Mouse (Mus musculus) midbrain, embryonic 14.5 days (tissue): ENCODE results near the gene Hist1h2bc. TPM values are rescaled to one million over a fixed set of nuclear protein-coding genes. Genes with fewer than 3 reads are reported as not detected.

Experiments
- microRNA-seq: library from miRNA; unstranded; fragments of <30 nt; microRNA quantifications from one replicate; pipeline ENCODE4, GENCODE M21; 2016
- polyA plus RNA-seq: library from polyadenylated mRNA; unstranded; fragments of >200 nt; fragmentation: Nextera tagmentation; extraction: Ambion mirVana; gene quantifications from 2 replicates; pipeline ENCODE4 v1.2.1, GENCODE M21; 2014

Hist1h2bc gene
- polyA plus RNA-seq, 1 experiment from 2014 or later = 17.3 TPM

Small RNA genes within 50 kb of the gene (microRNA-seq; reads per million reads assigned to microRNA genes)
- gene Gm44350 = not detected

Other genes with a start within 250 kb of the Hist1h2bc start
- gene Btn1a1, start 218.3 kb upstream of the Hist1h2bc start, polyA plus RNA-seq = 0.09 TPM in 1 of 2 replicates, not detected in the other
- not detected in 2 replicates for gene Btn2a2, start 195.3 kb upstream of the Hist1h2bc start, polyA plus RNA-seq
- gene Hist1h4h, start 153.1 kb upstream of the Hist1h2bc start, polyA plus RNA-seq = 4.1 and 6.4 TPM in 2 replicates
- 3.4 and 4.6 TPM in 2 replicates for gene Hist1h2af, start 150.3 kb upstream of the Hist1h2bc start, polyA plus RNA-seq
- 0.77 and 1.4 TPM in 2 replicates for gene Hist1h3g, start 148.8 kb upstream of the Hist1h2bc start, polyA plus RNA-seq
- 0.13 and 0.30 TPM in 2 replicates for gene Hist1h2bh, start 140.8 kb upstream of the Hist1h2bc start, polyA plus RNA-seq
- 0.32 and 0.47 TPM in 2 replicates for gene Hist1h3f, start 140.1 kb upstream of the Hist1h2bc start, polyA plus RNA-seq
- not detected in 2 replicates for gene Hist1h4f, start 132.6 kb upstream of the Hist1h2bc start, polyA plus RNA-seq
- 0.11 and 0.18 TPM in 2 replicates for gene Hist1h1d, start 130.9 kb upstream of the Hist1h2bc start, polyA plus RNA-seq
- gene Hist1h3e, start 121.8 kb upstream of the Hist1h2bc start, polyA plus RNA-seq = 3.1 and 3.8 TPM in 2 replicates
- 30.2 and 34.0 TPM in 2 replicates for gene Hist1h2ae, start 113.0 kb upstream of the Hist1h2bc start, polyA plus RNA-seq
- gene Hist1h2bg, start 112.8 kb upstream of the Hist1h2bc start, polyA plus RNA-seq = 1.4 and 2.6 TPM in 2 replicates
- gene Hist1h2bf, start 110.0 kb upstream of the Hist1h2bc start, polyA plus RNA-seq = 1.5 and 2.7 TPM in 2 replicates
- gene Hist1h2ad, start 109.8 kb upstream of the Hist1h2bc start, polyA plus RNA-seq = 2.1 and 2.2 TPM in 2 replicates
- 1.6 and 2.0 TPM in 2 replicates for gene Hist1h3d, start 108.4 kb upstream of the Hist1h2bc start, polyA plus RNA-seq
- gene Hist1h4d, start 102.6 kb upstream of the Hist1h2bc start, polyA plus RNA-seq = 38.1 and 40.0 TPM in 2 replicates
- gene Hist1h2be, start 63.1 kb upstream of the Hist1h2bc start, polyA plus RNA-seq = 0.72 and 1.4 TPM in 2 replicates
- gene Hist1h1e, start 61.6 kb upstream of the Hist1h2bc start, polyA plus RNA-seq = 4.4 and 8.6 TPM in 2 replicates
- 0.57 and 0.67 TPM in 2 replicates for gene Hist1h2ac, start 251 bp upstream of the Hist1h2bc start, polyA plus RNA-seq
- gene Hist1h1t, start 11.6 kb downstream of the Hist1h2bc start, polyA plus RNA-seq = not detected in 2 replicates
- gene Hist1h4c, start 14.3 kb downstream of the Hist1h2bc start, polyA plus RNA-seq = 2.9 and 4.3 TPM in 2 replicates
- gene Hfe, start 26.7 kb downstream of the Hist1h2bc start, polyA plus RNA-seq = 0.77 and 3.9 TPM in 2 replicates
- gene Hist1h1c, start 54.6 kb downstream of the Hist1h2bc start, polyA plus RNA-seq = 5.7 and 9.2 TPM in 2 replicates
- 1.2 TPM in 2 replicates for gene Hist1h3c, start 61.4 kb downstream of the Hist1h2bc start, polyA plus RNA-seq
- 0.51 TPM in 1 of 2 replicates, not detected in the other for gene Hist1h2bb, start 62.5 kb downstream of the Hist1h2bc start, polyA plus RNA-seq
- 11.3 and 13.5 TPM in 2 replicates for gene Hist1h2ab, start 66.9 kb downstream of the Hist1h2bc start, polyA plus RNA-seq
- 3.5 and 4.0 TPM in 2 replicates for gene Hist1h3b, start 68.1 kb downstream of the Hist1h2bc start, polyA plus RNA-seq
- 2.8 and 5.0 TPM in 2 replicates for gene Hist1h4b, start 72.8 kb downstream of the Hist1h2bc start, polyA plus RNA-seq
- 0.47 and 1.1 TPM in 2 replicates for gene Hist1h4a, start 77.0 kb downstream of the Hist1h2bc start, polyA plus RNA-seq
- gene Hist1h3a, start 78.2 kb downstream of the Hist1h2bc start, polyA plus RNA-seq = 2.2 TPM in 2 replicates
- 0.93 TPM in 1 of 2 replicates, not detected in the other for gene Hist1h1a, start 79.5 kb downstream of the Hist1h2bc start, polyA plus RNA-seq
- gene Trim38, start 85.7 kb downstream of the Hist1h2bc start, polyA plus RNA-seq = not detected in 2 replicates
- gene Slc17a2, start 122.8 kb downstream of the Hist1h2bc start, polyA plus RNA-seq = not detected in 2 replicates
- gene Slc17a3, start 155.2 kb downstream of the Hist1h2bc start, polyA plus RNA-seq = not detected in 2 replicates
- gene Slc17a1, start 183.6 kb downstream of the Hist1h2bc start, polyA plus RNA-seq = not detected in 2 replicates
- not detected in 2 replicates for gene Slc17a4, start 230.8 kb downstream of the Hist1h2bc start, polyA plus RNA-seq
- gene Hist1h2ba, start 250.0 kb downstream of the Hist1h2bc start, polyA plus RNA-seq = not detected in 2 replicates